Mouse (Mus musculus): ENCODE data around the gene Cyth4. TPM values are rescaled to one million over a fixed set of nuclear protein-coding genes. Genes with fewer than 3 reads are reported as not detected.

Gene Cyth4
- polyA plus RNA-seq, 1 experiment from 2014 or later, result 14.5 TPM

GRCm38 (mm10) chr15:78670341-78670740 lies 73.5 kb downstream of the Cyth4 start:
- no peaks in the 10 kb centered on the region for H3K36me3 ChIP-seq (ENCODE audit: insufficient read depth, low read length)
- 12% methylated on average over 5 of the region's 5 CpGs for WGBS
- H3K4me1 ChIP-seq (ENCODE audit: insufficient read depth, low read depth, low read length), result no peaks in the 10 kb centered on the region
- H3K4me2 ChIP-seq (replicated peaks; ENCODE audit: low read depth, low read length), result no peak overlapping the region
- no peak overlapping the region for H3K4me3 ChIP-seq (ENCODE audit: low read depth, low read length)
- no peak overlapping the region for H3K9ac ChIP-seq (replicated peaks; ENCODE audit: low read depth)
- DNase-seq (ENCODE audit: low spot score), result peak; percentile 70
- ATAC-seq, result peak; percentile 66
- peaks cover 28% of the 10 kb centered on the region for H3K27me3 ChIP-seq (replicated peaks; ENCODE audit: insufficient read depth, low read length)
- no peaks in the 10 kb centered on the region for H3K9me3 ChIP-seq (ENCODE audit: low read length)
- TF ChIP-seq EP300 (IDR thresholded peaks at IDR 0.05) (no peak), CTCF (IDR thresholded peaks at IDR 0.05) (no peak)
- H3K27ac ChIP-seq (ENCODE audit: low read length), result no peak overlapping the region

Other genes starting within 250 kb of the Cyth4 start
- gene Tex33, start 201.1 kb upstream of the Cyth4 start, polyA plus RNA-seq (2015; fragmentation: Nextera tagmentation; extraction: Ambion mirVana), result not detected in 2 replicates
- 160 and 171 TPM in 2 replicates for gene Tst, start 191.1 kb upstream of the Cyth4 start, polyA plus RNA-seq (2015; fragmentation: Nextera tagmentation; extraction: Ambion mirVana)
- gene Mpst, start 190.6 kb upstream of the Cyth4 start, polyA plus RNA-seq (2015; fragmentation: Nextera tagmentation; extraction: Ambion mirVana), result 4.1 TPM in 2 replicates
- 23.4 and 27.4 TPM in 2 replicates for gene Kctd17, start 168.5 kb upstream of the Cyth4 start, polyA plus RNA-seq (2015; fragmentation: Nextera tagmentation; extraction: Ambion mirVana)
- 0.20 and 0.23 TPM in 2 replicates for gene Tmprss6, start 128.4 kb upstream of the Cyth4 start, polyA plus RNA-seq (2015; fragmentation: Nextera tagmentation; extraction: Ambion mirVana)
- 0.63 and 0.67 TPM in 2 replicates for gene Il2rb, start 101.8 kb upstream of the Cyth4 start, polyA plus RNA-seq (2015; fragmentation: Nextera tagmentation; extraction: Ambion mirVana)
- 19.1 and 21.5 TPM in 2 replicates for gene C1qtnf6, start 65.6 kb upstream of the Cyth4 start, polyA plus RNA-seq (2015; fragmentation: Nextera tagmentation; extraction: Ambion mirVana)
- gene Sstr3, start 52.4 kb upstream of the Cyth4 start, polyA plus RNA-seq (2015; fragmentation: Nextera tagmentation; extraction: Ambion mirVana), result 0.06 and 0.10 TPM in 2 replicates
- gene Rac2, start 24.3 kb upstream of the Cyth4 start, polyA plus RNA-seq (2015; fragmentation: Nextera tagmentation; extraction: Ambion mirVana), result 29.7 and 32.1 TPM in 2 replicates
- 0.02 and 0.05 TPM in 2 replicates for gene Elfn2, start 121.7 kb downstream of the Cyth4 start, polyA plus RNA-seq (2015; fragmentation: Nextera tagmentation; extraction: Ambion mirVana)
- gene Mfng, start 176.4 kb downstream of the Cyth4 start, polyA plus RNA-seq (2015; fragmentation: Nextera tagmentation; extraction: Ambion mirVana), result 47.8 and 52.9 TPM in 2 replicates
- gene Card10, start 206.0 kb downstream of the Cyth4 start, polyA plus RNA-seq (2015; fragmentation: Nextera tagmentation; extraction: Ambion mirVana), result 7.5 and 8.3 TPM in 2 replicates
- gene Cdc42ep1, start 245.6 kb downstream of the Cyth4 start, polyA plus RNA-seq (2015; fragmentation: Nextera tagmentation; extraction: Ambion mirVana), result 107 and 109 TPM in 2 replicates